Mouse (Mus musculus) stomach, embryonic 14.5 days (tissue): Measurements from ENCODE around the gene Hcrtr1. TPM values are rescaled to one million over a fixed set of nuclear protein-coding genes. Genes with fewer than 3 reads are reported as not detected.

Source experiments
- ATAC-seq: fragments of 200-750 bp; cut with Nextera tagmentation; 2 replicates; pipeline ENCODE4 v1.8.0; 2017; ENCODE audit warnings: low read depth, moderate TSS enrichment; ENCODE audit not compliant: insufficient number of reproducible peaks, insufficient read depth, low FRiP score
- H3K27ac ChIP-seq: fragments of 300-500 bp; sonication (generic); 2 replicates; pipeline ENCODE4 v1.5.1; 2014; ENCODE audit warnings: mild to moderate bottlenecking, low read length, moderate library complexity, mixed read lengths
- H3K27me3 ChIP-seq: fragments of 300-500 bp; sonication (generic); 2 replicates; pipeline ENCODE4 v1.6.1; 2014; ENCODE audit warnings: low read length, control low read depth, mixed read lengths; ENCODE audit not compliant: control insufficient read depth, insufficient read depth
- H3K36me3 ChIP-seq: fragments of 300-500 bp; sonication (generic); 2 replicates; pipeline ENCODE4 v1.6.1; 2014; ENCODE audit warnings: mild to moderate bottlenecking, control low read depth, low read length, moderate library complexity, mixed read lengths; ENCODE audit not compliant: control insufficient read depth, insufficient read depth
- H3K4me1 ChIP-seq: fragments of 300-500 bp; sonication (generic); 2 replicates; pipeline ENCODE4 v1.6.1; 2014; ENCODE audit warnings: low read length, control low read depth, mixed read lengths; ENCODE audit not compliant: control insufficient read depth, insufficient read depth
- H3K4me2 ChIP-seq: fragments of 300-500 bp; sonication (generic); replicated peaks from 2 replicates; pipeline ENCODE4 v1.6.1; 2014; ENCODE audit warnings: low read depth, low read length, control low read depth
- H3K4me3 ChIP-seq: fragments of 300-500 bp; sonication (generic); 2 replicates; pipeline ENCODE4 v1.5.1; 2014; ENCODE audit warnings: low read depth, low read length, control low read depth
- H3K9ac ChIP-seq: fragments of 300-500 bp; sonication (generic); replicated peaks from 2 replicates; pipeline ENCODE4 v1.6.1; 2014; ENCODE audit warnings: low read depth, mild to moderate bottlenecking, control low read depth, low read length, moderate library complexity, mixed read lengths
- H3K9me3 ChIP-seq: fragments of 300-500 bp; sonication (generic); 2 replicates; pipeline ENCODE4 v1.6.1; 2016; ENCODE audit warnings: low read depth, low read length, control low read depth; ENCODE audit not compliant: control insufficient read depth
- WGBS: fragments of 180-500 bp; shearing (Covaris S2); extraction: QIAGEN DNeasy Blood & Tissue Kit; methylation state at CpG from one replicate; pipeline ENCODE4 v1.1.7; 2014; 5-methylcytosine and 5-hydroxymethylcytosine counted together
- polyA plus RNA-seq: library from polyadenylated mRNA; unstranded; fragments of >200 nt; fragmentation: Nextera tagmentation; extraction: Ambion mirVana; gene quantifications from 2 replicates; pipeline ENCODE4 v1.2.1, GENCODE M21; 2014

Hcrtr1 gene
- polyA plus RNA-seq = 0.26 and 0.41 TPM in 2 replicates

GRCm38 (mm10) chr4:130139214-130139492, at the start of gene Hcrtr1:
Hcrtr1 (minus strand) TSS chr4:130139359.
- Histone ChIP-seq H3K9ac (no peak within 1 kb of the TSS), H3K27ac (no peak within 1 kb of the TSS), H3K4me2 (peak within 1 kb of the TSS; percentile 60), H3K27me3 (peaks cover 27% of the 10 kb centered on the region), H3K4me1 (peaks cover 6% of the 10 kb centered on the region; the same call in 1 of the 2 replicates), H3K9me3 (no peaks in the 10 kb centered on the region), H3K36me3 (no peaks in the 10 kb centered on the region), H3K4me3 (peak within 1 kb of the TSS; percentile 27)
- 3% methylated on average over 15 of the region's 15 CpGs for WGBS
- no peak for ATAC-seq

GRCm38 (mm10) chr4:130188806-130189297, 49.7 kb upstream of the Hcrtr1 start:
- no peaks in the 10 kb centered on the region for H3K36me3 ChIP-seq
- WGBS = 2% methylated on average over 13 of the region's 13 CpGs
- no peaks in the 10 kb centered on the region for H3K4me1 ChIP-seq
- peak overlapping the region; percentile 19; the same call in 1 of the 2 replicates for H3K4me2 ChIP-seq
- no peak overlapping the region for H3K4me3 ChIP-seq
- ATAC-seq = 0 out of 2 replicates have a peak, but pooled peaks have one; percentile 53
- H3K9me3 ChIP-seq = no peaks in the 10 kb centered on the region
- no peak overlapping the region for H3K9ac ChIP-seq
- no peaks in the 10 kb centered on the region for H3K27me3 ChIP-seq
- no peak overlapping the region for H3K27ac ChIP-seq

- Histone ChIP-seq H3K36me3 (no peaks in the 10 kb centered on the region), H3K27me3 (no peaks in the 10 kb centered on the region), H3K9ac (no peak overlapping the region), H3K9me3 (no peaks in the 10 kb centered on the region), H3K4me1 (0 out of 2 replicates have a peak, but pooled peaks cover 2% of the 10 kb centered on the region), H3K27ac (no peak overlapping the region), H3K4me2 (no peak overlapping the region), H3K4me3 (no peak overlapping the region)
- ATAC-seq = no peak
- WGBS = 53% methylated on average over 12 of the region's 12 CpGs
These were observed 47.7 kb upstream of the Hcrtr1 start for GRCm38 (mm10) chr4:130186891-130187290.

GRCm38 (mm10) chr4:130186450-130186849, 47.3 kb upstream of the Hcrtr1 start:
- no peak for ATAC-seq
- Histone ChIP-seq H3K4me3 (no peak overlapping the region), H3K4me1 (0 out of 2 replicates have a peak, but pooled peaks cover 2% of the 10 kb centered on the region), H3K27ac (no peak overlapping the region), H3K27me3 (no peaks in the 10 kb centered on the region), H3K9ac (no peak overlapping the region), H3K9me3 (no peaks in the 10 kb centered on the region), H3K36me3 (no peaks in the 10 kb centered on the region), H3K4me2 (no peak overlapping the region)
- WGBS = 76% methylated on average over 9 of the region's 9 CpGs

- Histone ChIP-seq H3K4me1 (0 out of 2 replicates have a peak, but pooled peaks cover 2% of the 10 kb centered on the region), H3K9me3 (no peaks in the 10 kb centered on the region), H3K4me3 (no peak overlapping the region), H3K36me3 (no peaks in the 10 kb centered on the region), H3K4me2 (no peak overlapping the region), H3K9ac (no peak overlapping the region), H3K27me3 (no peaks in the 10 kb centered on the region), H3K27ac (no peak overlapping the region)
- ATAC-seq = no peak
- 86% methylated on average over 5 of the region's 5 CpGs for WGBS
These were observed 44.7 kb upstream of the Hcrtr1 start for GRCm38 (mm10) chr4:130183879-130184278.

GRCm38 (mm10) chr4:130183023-130183422, 43.9 kb upstream of the Hcrtr1 start:
- Histone ChIP-seq H3K4me2 (no peak overlapping the region), H3K4me3 (no peak overlapping the region), H3K9me3 (no peaks in the 10 kb centered on the region), H3K27ac (no peak overlapping the region), H3K36me3 (no peaks in the 10 kb centered on the region), H3K9ac (no peak overlapping the region), H3K4me1 (0 out of 2 replicates have a peak, but pooled peaks cover 2% of the 10 kb centered on the region), H3K27me3 (no peaks in the 10 kb centered on the region)
- 64% methylated on average over 13 of the region's 13 CpGs for WGBS
- no peak for ATAC-seq

GRCm38 (mm10) chr4:130181886-130182285, 42.7 kb upstream of the Hcrtr1 start:
- Histone ChIP-seq H3K36me3 (no peaks in the 10 kb centered on the region), H3K4me2 (no peak overlapping the region), H3K27me3 (no peaks in the 10 kb centered on the region), H3K27ac (no peak overlapping the region), H3K4me1 (0 out of 2 replicates have a peak, but pooled peaks cover 4% of the 10 kb centered on the region), H3K4me3 (no peak overlapping the region), H3K9ac (no peak overlapping the region), H3K9me3 (no peaks in the 10 kb centered on the region)
- no peak for ATAC-seq
- WGBS = 44% methylated on average over 4 of the region's 4 CpGs

GRCm38 (mm10) chr4:130180909-130181602, 41.9 kb upstream of the Hcrtr1 start:
- no peak overlapping the region for H3K9ac ChIP-seq
- 73% methylated on average over 7 of the region's 7 CpGs for WGBS
- H3K36me3 ChIP-seq = no peaks in the 10 kb centered on the region
- H3K4me2 ChIP-seq = no peak overlapping the region
- no peak overlapping the region for H3K4me3 ChIP-seq
- no peaks in the 10 kb centered on the region for H3K9me3 ChIP-seq
- H3K27ac ChIP-seq = no peak overlapping the region
- 0 out of 2 replicates have a peak, but pooled peaks cover 5% of the 10 kb centered on the region for H3K4me1 ChIP-seq
- ATAC-seq = no peak
- no peaks in the 10 kb centered on the region for H3K27me3 ChIP-seq
